In genomic region chr2:38641761-38642160, GRCm38 (mm10) we compare ENCODE assay signal across 26 mouse cellular contexts.
"Had no signal": no experiment of that assay in that cellular context is flagged by ENCODE, and none has a peak within 500 bp of the region (broad histone marks: within the 10 kb centered on the region; RNA-seq: fewer than 3 reads in every experiment).

No protein-coding gene starts in this region.

- H3K27me3 ChIP-seq: heart, embryonic 12.5 days; hindbrain, embryonic 12.5 days; intestine, embryonic 15.5 days; kidney, embryonic 15.5 days; limb, embryonic 12.5 days; liver, embryonic 13.5 days; liver, embryonic 15.5 days had no signal

- H3K4me3 ChIP-seq: heart, adult 2 months; heart, embryonic 10.5 days; heart, embryonic 12.5 days; hindbrain, embryonic 12.5 days; intestine, embryonic 15.5 days had no signal

- DNase-seq: gastrocnemius, adult 2 months; gastrocnemius, postnatal 10 days; gastrocnemius, postnatal 25 days; heart, adult 2 months; heart, postnatal 10 days; heart, postnatal 4 days; kidney, adult 18-20 months; kidney, adult 9 months; kidney, postnatal 14 days; kidney, postnatal 36 days; layer of hippocampus, adult 9-11 months; layer of hippocampus, postnatal 36 days; liver; liver, embryonic 13.5 days; liver, postnatal 0 days had no signal

- H3K27ac ChIP-seq: gastrocnemius, adult 2 months; heart, adult 2 months; heart, embryonic 10.5 days; hindbrain, embryonic 10.5 days; hindbrain, embryonic 12.5 days; hindbrain, embryonic 14.5 days; intestine, embryonic 15.5 days; kidney, embryonic 15.5 days; kidney, postnatal 0 days; limb, embryonic 10.5 days; limb, embryonic 12.5 days; liver, embryonic 13.5 days; liver, embryonic 15.5 days had no signal
